Mouse (Mus musculus) layer of hippocampus, adult 9-10 months (tissue): ENCODE results near the gene Cys1.
"Not testable (repeated sequence)": the region's sequence is repeated elsewhere in the genome, so short reads cannot be mapped to it uniquely, and the experiment has no call there.

ENCODE experiments used
- DNase-seq: peaks from one replicate; pipeline ENCODE4 v3.0.0; 2022; ENCODE audit warnings: low spot score

Cys1 gene

GRCm38 (mm10) chr12:24645901-24646300 is 35.7 kb downstream of the Cys1 start:
- DNase-seq, result no peak

- DNase-seq, result no peak
These were observed 37.5 kb downstream of the Cys1 start for GRCm38 (mm10) chr12:24644125-24644571.

- DNase-seq, result no peak
These were observed 39.2 kb downstream of the Cys1 start for GRCm38 (mm10) chr12:24642370-24642802.

- not testable (repeated sequence) for DNase-seq
These were observed 42.8 kb downstream of the Cys1 start for GRCm38 (mm10) chr12:24638787-24639186.

DNA sequence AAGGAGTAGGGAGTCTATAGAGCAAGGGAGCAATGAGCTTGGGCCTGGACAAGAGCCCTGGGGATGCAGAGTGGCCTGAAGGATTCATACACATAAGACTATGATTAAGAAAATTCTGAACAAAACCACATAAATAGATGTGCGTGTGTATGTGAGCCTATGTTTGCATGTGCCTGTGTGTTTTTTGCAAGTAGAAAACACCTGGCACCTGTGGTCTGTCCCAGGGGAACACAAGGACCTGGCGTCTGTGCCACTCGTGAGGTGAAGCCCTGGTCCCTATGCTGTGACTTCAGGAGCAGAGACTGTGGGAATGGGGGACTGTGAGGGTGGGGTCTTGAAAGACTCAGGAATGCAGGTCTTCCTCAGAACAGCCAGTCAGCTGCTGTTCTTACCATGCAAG is 47.0 kb downstream of the Cys1 start:
- DNase-seq, result no peak

DNA sequence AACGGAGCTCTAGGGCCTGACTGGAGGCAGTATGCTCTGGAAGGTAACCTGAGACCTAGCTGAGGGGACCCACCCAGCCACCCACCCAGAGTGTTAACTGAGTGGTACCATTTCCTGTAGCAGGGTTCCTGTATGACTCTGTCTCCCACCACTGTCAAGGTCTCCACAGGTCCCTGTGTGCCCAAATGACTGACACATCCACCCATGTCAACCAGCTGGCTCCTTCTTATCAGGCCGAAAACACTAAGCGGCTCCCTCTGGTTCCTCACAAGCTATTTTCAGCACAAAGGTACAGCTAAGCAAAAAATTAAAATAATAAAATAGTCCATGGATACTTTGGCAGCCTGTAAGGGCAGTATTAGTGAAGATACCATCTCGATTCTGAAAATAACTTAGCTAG is 47.4 kb downstream of the Cys1 start:
- no peak for DNase-seq

GRCm38 (mm10) chr12:24633753-24634191 is 47.8 kb downstream of the Cys1 start:
- no peak for DNase-seq

- no peak for DNase-seq
These were observed 49.2 kb downstream of the Cys1 start for GRCm38 (mm10) chr12:24632404-24632803.

- DNase-seq, result no peak
These were observed 51.4 kb downstream of the Cys1 start for GRCm38 (mm10) chr12:24630220-24630619.

- DNase-seq, result no peak
These were observed 54.4 kb downstream of the Cys1 start for GRCm38 (mm10) chr12:24627215-24627614.

- DNase-seq, result no peak
These were observed 55.2 kb downstream of the Cys1 start for GRCm38 (mm10) chr12:24626401-24626800.

DNA sequence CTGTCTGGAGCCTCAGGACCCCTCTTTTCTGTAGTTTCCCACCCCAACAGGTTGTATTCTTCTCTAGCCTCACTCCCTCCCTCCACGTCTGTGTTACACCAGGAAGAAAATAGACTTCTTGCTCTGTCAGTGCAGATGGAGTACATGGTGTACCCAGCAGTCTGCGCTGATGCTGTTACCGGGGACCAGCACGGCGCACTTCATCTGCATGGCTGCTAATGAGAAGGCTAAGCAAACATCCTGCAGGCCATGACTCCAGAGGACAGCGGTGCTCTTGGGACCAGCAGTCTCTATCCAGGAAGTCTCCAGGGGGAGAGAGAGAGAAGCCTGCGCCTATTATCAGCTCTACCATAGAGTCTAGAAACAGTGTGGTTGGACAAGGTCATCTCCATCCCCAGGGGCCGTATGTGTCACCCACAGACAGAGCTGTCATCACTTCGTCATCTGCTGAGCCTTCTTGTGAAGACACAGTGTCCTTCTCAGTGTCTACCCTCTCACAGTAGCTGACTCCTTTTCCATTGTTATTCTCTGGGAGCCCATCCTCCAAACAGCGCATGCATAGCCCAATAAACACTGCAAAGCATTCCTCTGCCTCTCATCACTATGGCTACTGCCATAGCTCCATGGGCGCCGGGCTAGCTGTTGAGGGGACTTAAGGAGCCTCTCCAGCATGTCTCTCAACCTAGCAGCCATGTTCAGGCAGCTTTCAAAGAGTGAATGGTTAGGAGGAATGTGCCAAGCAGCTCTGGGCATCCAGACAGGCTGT is 57.9 kb downstream of the Cys1 start:
- no peak for DNase-seq

GRCm38 (mm10) chr12:24619436-24619835 is 62.2 kb downstream of the Cys1 start:
- DNase-seq, result no peak
